In genomic region chr11:35916466-35917185, GRCm38 (mm10) we compare ENCODE assay signal across 20 mouse cellular contexts.
A peak's percentile ranks its signal among the peaks of the same experiment; 100 is the strongest.
DNase-seq lines count a peak whose midpoint lies in the region; ATAC-seq and TF ChIP-seq lines count a peak whose summit lies in the region.
"Had no signal": no experiment of that assay in that cellular context is flagged by ENCODE, and none has a peak within 500 bp of the region (broad histone marks: within the 10 kb centered on the region; RNA-seq: fewer than 3 reads in every experiment).

No protein-coding gene starts in this region.

- H3K4me3 ChIP-seq in layer of hippocampus, adult 2 months: no peak overlapping the region
- no peak overlapping the region for H3K4me3 ChIP-seq in forebrain, postnatal 0 days (ENCODE audit: low read depth, low read length)
- no peak overlapping the region for H3K4me3 ChIP-seq in liver, postnatal 0 days (ENCODE audit: low read depth, low read length)
- H3K4me3 ChIP-seq: embryonic facial prominence, embryonic 15.5 days; heart, embryonic 13.5 days; liver, embryonic 13.5 days; midbrain, embryonic 12.5 days; myocyte had no signal

- no peak for DNase-seq in layer of hippocampus, adult 2 months (ENCODE audit: low spot score in 2 of 2)
- no peak for DNase-seq in layer of hippocampus, postnatal 36 days
- no peak for DNase-seq in forebrain, postnatal 0 days
- peak; percentile 89 for DNase-seq in kidney, adult 9 months
- DNase-seq in liver, postnatal 0 days: no peak
- no peak for DNase-seq in cerebellum, adult 8-10 months
- DNase-seq in cerebellum, postnatal 4 days (ENCODE audit: low spot score in 2 of 2): no peak
- DNase-seq: adrenal gland, adult 2 months; B cell, adult 2 months; cerebellum, adult 18-20 months; heart, postnatal 4 days; layer of hippocampus, adult 9-11 months; liver, embryonic 13.5 days; retina, postnatal 1 day had no signal

- peaks cover 20% of the 10 kb centered on the region; the same call in 1 of the 2 replicates for H3K4me1 ChIP-seq in forebrain, postnatal 0 days (ENCODE audit: insufficient read depth)
- H3K4me1 ChIP-seq in liver, postnatal 0 days (ENCODE audit: insufficient read depth): peaks cover 16% of the 10 kb centered on the region

- H3K4me2 ChIP-seq in forebrain, postnatal 0 days (ENCODE audit: low read depth): no peak overlapping the region
- no peak overlapping the region for H3K4me2 ChIP-seq in liver, postnatal 0 days (ENCODE audit: low read depth, low read length)
- H3K4me2 ChIP-seq: embryonic facial prominence, embryonic 15.5 days; heart, embryonic 13.5 days; liver, embryonic 13.5 days; midbrain, embryonic 12.5 days had no signal

- no peak for TF ChIP-seq CTCF in layer of hippocampus, adult 2 months (conservative IDR thresholded peaks at IDR 0.05)
- no peak for TF ChIP-seq CTCF in forebrain, postnatal 0 days (IDR thresholded peaks at IDR 0.05; ENCODE audit: low read depth)
- TF ChIP-seq CTCF in liver, postnatal 0 days (IDR thresholded peaks at IDR 0.05; ENCODE audit: low read depth): no peak

- ATAC-seq in forebrain, postnatal 0 days: peak; percentile 40
- peak; percentile 70 for ATAC-seq in liver, postnatal 0 days
- no peak for ATAC-seq in granulocyte monocyte progenitor cell, adult 5-6 weeks (replicated peaks; ENCODE audit: poor library complexity, severe bottlenecking)

- no peaks in the 10 kb centered on the region for H3K36me3 ChIP-seq in forebrain, postnatal 0 days (ENCODE audit: insufficient read depth)
- H3K36me3 ChIP-seq in liver, postnatal 0 days (replicated peaks; ENCODE audit: insufficient read depth, low read length): no peaks in the 10 kb centered on the region
- H3K36me3 ChIP-seq: embryonic facial prominence, embryonic 15.5 days; heart, embryonic 13.5 days; liver, embryonic 13.5 days; midbrain, embryonic 12.5 days had no signal

- H3K27ac ChIP-seq in layer of hippocampus, adult 2 months: peak overlapping the region; percentile 70; the same call in 1 of the 2 replicates
- peak overlapping the region; percentile 10; the same call in 1 of the 2 replicates for H3K27ac ChIP-seq in forebrain, postnatal 0 days (ENCODE audit: low read depth, low read length)
- H3K27ac ChIP-seq in liver, postnatal 0 days (ENCODE audit: low read depth): peak overlapping the region; percentile 67
- H3K27ac ChIP-seq: embryonic facial prominence, embryonic 15.5 days; heart, embryonic 13.5 days; liver, embryonic 13.5 days; macrophage; midbrain, embryonic 12.5 days had no signal

- no peak for TF ChIP-seq EP300 in liver, postnatal 0 days (IDR thresholded peaks at IDR 0.05; ENCODE audit: low read depth)

- no peaks in the 10 kb centered on the region for H3K27me3 ChIP-seq in forebrain, postnatal 0 days (ENCODE audit: insufficient read depth, low read length)
- no peaks in the 10 kb centered on the region for H3K27me3 ChIP-seq in liver, postnatal 0 days (ENCODE audit: insufficient read depth, low read length)
- H3K27me3 ChIP-seq: embryonic facial prominence, embryonic 15.5 days; liver, embryonic 13.5 days; midbrain, embryonic 12.5 days had no signal

- H3K9me3 ChIP-seq in forebrain, postnatal 0 days (ENCODE audit: low read length): no peaks in the 10 kb centered on the region
- no peaks in the 10 kb centered on the region for H3K9me3 ChIP-seq in liver, postnatal 0 days (ENCODE audit: low read length)
- H3K9me3 ChIP-seq: embryonic facial prominence, embryonic 15.5 days; heart, embryonic 13.5 days; liver, embryonic 13.5 days; midbrain, embryonic 12.5 days had no signal

- WGBS in forebrain, postnatal 0 days: 73% methylated on average over 8 of the region's 8 CpGs
- WGBS in liver, postnatal 0 days (ENCODE audit: insufficient replicate concordance): 64% methylated on average over 8 of the region's 8 CpGs

- no peak overlapping the region for H3K9ac ChIP-seq in forebrain, postnatal 0 days
- H3K9ac ChIP-seq in liver, postnatal 0 days (replicated peaks): no peak overlapping the region
- H3K9ac ChIP-seq: embryonic facial prominence, embryonic 15.5 days; heart, embryonic 13.5 days; liver, embryonic 13.5 days; midbrain, embryonic 12.5 days had no signal

Comparison
In these comparisons a context has a peak if more than half of its experiments do, and no peak if none do; other contexts are left out.
1. H3K27ac ChIP-seq: peak in every context shown above with its lines; median percentile 70 in layer of hippocampus, adult 2 months; 67 in liver, postnatal 0 days; 10 in forebrain, postnatal 0 days.